Mouse (Mus musculus): ENCODE measurements at regions not wholly inside any gene's neighbourhood (a gene's known extent, or its start where the extent isn't known, plus 50 kb on each side); places are given as distances from the start of the nearest gene placed in this dataset.
A peak's percentile ranks its signal among the peaks of the same experiment; 100 is the strongest.

DNA sequence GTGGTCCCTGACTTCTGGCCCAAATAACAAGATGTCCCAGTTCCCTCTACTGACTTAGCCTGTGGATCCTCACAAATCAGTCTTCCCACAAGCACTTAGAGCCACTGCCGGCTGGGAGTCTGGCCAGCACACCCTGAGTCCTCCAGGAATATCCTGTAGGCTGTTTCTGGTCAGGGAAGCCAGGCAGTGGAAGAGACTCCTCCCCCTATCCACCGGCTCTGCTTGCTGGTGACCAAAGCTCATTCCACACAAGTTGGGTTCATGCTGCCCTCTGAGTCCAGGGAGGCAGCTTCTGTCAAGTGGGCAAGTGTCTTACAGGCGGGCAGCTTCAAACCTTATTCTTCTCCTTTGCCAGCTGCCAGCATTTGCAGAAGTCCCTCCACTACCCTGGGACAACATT is 252.1 kb downstream of the Ptpru start:
- DNase-seq (ENCODE audit: low spot score) = no peak

DNA sequence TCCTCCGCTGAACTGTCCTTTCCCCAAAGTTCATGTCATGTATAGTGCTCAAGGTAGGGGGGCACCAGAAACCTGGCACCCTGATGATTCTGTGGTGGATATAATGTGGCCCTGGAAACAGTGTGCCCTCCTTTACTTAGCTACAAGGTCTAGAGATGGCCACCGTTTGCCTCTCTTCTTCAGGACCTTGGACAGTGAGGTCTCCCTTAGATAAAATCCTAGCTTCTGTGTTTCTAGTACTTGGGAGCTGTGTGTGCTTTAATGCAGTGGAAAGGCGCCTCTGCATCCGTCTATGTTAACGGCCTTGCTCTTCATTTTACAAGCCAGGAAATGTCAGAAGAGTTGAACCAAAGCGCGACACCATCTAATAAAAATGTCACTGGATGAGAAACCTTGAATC is 250.6 kb downstream of the Ptpru start:
- DNase-seq (ENCODE audit: low spot score) = no peak

DNA sequence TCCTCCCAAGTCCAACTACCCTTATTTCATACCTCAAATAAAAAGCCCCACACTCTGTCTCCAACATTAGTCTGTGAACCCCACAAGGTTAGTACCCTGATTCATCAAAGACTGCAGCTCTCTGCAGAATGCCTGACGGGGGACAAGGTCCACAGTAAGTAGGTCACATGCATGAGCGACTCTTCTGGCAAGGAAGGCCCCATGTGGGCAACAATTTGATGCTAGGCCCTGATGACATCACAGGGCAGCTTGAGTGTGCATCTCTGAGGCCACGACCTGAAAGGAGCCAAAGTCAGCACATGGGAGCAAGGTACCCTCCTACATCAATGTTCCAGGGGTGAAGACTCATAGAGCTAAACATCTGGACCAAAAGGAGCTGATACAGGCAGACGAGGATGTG is 248.0 kb downstream of the Ptpru start:
- no peak for DNase-seq (ENCODE audit: low spot score)

DNA sequence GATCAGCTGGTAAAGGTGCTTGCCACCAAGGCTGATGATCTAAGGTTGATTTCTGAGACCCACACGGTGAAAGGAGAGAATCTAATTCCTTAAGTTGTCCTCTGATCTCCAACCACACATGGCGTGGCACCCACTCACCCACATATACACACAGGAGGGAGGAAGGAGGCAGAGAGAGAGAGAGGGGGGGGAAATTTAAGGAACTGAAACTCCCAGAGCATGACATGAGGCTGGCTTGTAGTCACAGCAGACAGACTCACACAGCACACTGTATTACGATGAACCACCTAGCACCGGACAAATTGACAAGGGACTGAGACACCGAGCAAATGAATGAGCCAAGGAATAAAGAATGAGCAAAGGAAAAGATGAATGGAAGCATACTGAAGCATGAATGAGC is 246.6 kb downstream of the Ptpru start:
- no peak for DNase-seq (ENCODE audit: low spot score)

DNA sequence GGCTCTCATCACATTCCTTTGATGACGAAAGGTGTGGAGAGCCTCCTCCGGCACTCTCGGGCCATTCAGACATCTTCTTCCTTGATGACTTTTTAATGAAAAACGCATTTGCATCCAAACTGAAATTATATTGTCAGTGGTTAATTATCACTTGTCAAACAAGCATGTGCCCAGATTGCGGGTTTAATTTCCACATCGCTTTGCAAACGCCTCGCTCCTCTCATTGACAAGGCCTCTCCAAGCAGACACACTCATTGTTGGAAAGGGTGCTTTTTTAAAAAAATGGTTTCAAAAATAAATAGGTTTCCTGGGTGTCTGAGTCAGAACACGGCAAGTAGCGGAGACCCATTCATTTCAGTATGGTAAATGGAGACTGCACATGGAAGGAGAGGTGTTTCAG is 240.1 kb downstream of the Ptpru start:
- no peak for DNase-seq (ENCODE audit: low spot score)

DNA sequence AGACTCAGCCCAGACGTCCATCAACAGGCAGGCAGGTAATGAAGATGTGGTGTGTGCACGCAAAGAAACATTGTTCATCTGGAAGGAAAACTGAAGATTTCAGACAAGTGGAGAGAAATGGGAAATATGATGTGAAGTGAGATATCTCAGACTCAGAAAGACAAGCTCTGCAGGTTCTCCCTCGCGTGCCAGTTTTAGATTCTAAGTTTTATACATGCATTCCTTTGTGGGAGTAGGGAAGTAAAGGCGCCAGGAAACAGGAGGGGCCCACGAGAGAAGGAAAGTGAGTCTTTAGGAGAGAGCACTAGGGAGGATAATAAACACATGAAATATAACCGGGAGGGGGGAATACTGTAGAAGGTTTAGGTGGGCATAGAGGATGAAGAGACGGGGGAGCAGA is 223.7 kb downstream of the Ptpru start:
- no peak for DNase-seq (ENCODE audit: low spot score)

DNA sequence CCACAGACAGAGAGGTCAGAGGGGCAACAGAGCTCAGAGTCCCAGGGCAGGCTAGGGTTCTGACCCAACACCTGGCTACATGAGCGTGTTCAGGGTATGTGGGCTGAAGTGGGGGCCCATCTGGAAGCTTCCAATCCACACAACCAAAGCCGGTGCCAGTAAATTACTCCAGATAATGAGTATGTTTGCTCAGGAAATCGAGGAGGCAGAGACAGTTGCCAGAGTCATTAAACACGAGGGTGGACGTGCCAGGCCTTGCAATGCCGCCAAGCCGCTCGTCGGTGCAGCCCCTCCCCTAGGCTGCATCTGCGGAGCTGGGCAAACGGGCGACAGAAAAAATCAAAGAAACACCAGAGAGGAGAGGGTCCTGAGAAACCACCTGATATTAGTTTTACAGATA is 222.5 kb downstream of the Ptpru start:
- no peak for DNase-seq (ENCODE audit: low spot score)

DNA sequence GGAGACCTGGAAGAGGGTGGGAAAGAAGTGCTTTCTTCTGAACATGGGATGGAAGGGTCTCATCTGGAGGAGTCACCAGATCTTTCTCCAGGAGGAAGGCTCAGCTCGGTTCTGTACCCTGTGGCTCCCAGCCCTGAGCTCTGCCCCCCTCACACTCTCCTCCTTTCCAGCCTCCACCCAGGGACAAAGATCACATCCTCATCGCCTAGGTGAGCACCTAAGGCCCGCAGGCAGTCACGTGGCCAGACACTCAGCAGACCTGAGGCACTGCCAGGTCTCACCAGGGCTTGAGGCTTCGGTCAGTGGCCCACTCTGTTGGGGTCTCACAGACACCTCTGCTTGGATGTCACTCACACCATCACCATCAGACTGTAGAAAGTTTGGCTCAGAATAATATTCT is 200.0 kb downstream of the Ptpru start:
- DNase-seq (ENCODE audit: low spot score) = no peak

DNA sequence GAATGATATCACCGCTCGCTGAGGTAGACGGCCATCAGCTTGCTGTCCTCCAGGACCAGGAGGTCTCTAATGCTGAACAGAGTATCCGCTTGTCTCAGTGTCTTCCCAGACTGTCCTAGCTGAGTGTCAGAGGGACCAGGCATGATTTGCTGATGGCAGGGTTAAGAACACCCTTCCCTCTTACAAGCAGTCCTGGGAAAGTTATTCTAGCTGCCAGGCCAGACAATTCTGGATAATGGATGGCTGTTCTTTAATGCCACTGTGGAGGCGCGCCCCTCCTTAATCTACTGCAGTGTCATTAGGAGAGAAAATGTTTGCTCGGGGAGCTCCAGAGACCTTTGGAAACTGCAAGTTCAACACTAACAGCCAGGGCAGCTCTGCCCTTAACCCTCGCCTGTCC is 182.1 kb downstream of the Ptpru start:
- no peak for DNase-seq (ENCODE audit: low spot score)

DNA sequence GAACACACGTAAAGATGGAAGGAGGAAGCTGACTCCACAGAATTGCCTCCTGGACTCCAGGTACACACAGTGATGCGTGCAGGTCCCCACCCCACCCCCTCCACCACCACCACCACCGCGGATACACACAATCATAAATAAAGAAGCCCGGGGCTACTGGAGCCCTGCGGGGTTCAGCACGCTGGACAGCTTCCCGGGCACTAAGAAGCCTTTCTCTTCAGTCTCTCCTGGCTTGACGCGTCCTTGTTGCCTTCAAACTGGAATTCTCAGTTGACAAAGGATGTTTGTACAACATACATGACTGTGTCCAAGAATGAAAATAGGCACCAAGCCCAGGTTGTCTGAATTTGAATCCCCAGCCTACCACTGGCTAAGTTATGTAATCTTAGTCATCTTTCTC is 180.2 kb downstream of the Ptpru start:
- DNase-seq (ENCODE audit: low spot score) = no peak

DNA sequence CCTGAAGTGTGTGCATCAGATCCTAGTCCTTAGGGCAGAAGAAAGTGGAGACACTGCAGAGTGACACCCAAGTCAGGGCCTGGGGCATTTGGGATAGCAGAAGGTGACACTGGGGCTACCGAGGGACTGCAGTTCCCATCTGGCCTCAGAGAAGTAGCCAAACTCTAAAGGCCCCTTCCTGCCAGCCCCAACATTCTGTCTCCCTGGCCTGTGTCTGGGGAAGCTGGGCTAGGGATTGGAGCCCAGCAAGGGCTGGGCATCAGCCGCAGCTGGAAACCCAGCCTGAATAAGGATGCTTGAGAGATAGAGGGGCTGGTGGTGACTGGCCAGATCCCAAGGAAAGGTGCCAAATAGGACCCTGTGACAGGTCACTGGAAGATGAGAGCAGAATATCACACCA is 177.2 kb downstream of the Ptpru start:
- no peak for DNase-seq (ENCODE audit: low spot score)

DNA sequence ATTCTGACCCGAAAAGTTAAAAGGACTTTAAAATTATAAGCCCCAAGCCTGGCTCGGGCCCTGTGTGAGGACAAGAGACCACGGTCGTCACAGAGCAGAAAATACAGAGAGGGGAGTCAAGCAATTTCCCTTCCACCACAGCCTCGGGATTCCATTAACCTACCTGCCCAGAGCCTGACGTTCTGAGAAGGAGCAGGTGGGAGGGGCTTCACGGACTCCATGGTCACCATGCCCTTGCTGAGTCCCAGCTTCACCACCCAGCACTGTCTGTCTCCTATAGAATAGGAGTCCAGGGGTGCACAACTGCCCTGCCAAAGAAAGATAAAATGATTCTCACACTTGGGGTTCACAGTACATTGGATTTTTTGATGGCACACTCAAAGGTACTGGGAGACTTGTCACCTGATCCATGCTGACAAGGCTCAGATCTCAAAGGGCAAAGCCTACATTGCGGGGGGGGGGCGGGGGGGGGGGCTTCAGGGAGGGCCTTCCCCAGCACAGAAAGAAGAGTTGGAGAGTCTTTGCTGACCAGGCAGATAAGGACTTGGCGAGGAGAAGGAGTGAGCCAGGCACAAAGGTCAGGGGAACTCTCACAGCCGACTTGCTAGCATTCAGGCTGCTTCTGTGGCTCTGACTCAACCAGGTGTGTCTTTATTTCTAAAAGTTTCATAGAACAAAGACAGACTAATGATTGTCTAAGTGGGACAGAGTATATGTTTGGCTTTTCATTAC is 166.1 kb downstream of the Ptpru start:
- no peak for DNase-seq (ENCODE audit: low spot score)

DNA sequence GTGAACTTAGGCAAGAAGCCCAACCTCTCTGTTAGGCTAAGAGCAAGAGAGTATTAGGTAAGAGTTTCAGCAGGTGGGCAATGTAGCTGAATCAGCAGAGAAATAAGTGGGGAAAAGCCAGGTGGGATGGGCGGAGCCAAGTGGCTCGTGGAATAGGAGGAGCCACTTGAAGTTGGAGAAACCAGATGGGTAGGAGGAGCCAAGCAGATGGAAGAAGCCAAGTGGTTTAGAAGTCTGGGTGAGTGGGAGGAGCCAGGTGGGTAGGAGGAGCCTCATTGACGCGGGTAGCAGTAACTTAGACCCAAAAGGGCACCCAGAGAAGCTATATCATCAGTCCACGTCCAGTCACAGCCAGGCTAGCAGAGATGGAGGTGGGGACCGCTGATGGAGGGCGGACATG is 160.1 kb downstream of the Ptpru start:
- no peak for DNase-seq (ENCODE audit: low spot score)

DNA sequence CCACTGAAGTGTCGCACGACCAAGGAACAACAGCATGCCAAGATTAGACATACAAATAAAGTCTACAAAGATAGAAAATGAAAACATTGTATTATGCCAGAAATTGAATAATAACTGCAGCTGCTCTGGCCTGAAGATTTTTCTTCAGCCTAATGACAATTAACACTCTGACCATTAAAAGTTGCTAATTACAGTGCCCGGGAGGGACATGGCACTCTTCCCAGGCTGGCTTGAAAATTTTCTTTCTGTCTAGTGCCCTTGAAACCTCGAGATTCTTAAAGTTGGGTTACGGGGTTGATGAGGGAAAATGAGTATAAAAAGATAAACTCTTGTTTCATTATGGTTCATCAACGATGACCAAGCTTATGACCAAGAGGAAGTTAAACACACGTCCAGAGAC is 154.9 kb downstream of the Ptpru start:
- no peak for DNase-seq (ENCODE audit: low spot score)

DNA sequence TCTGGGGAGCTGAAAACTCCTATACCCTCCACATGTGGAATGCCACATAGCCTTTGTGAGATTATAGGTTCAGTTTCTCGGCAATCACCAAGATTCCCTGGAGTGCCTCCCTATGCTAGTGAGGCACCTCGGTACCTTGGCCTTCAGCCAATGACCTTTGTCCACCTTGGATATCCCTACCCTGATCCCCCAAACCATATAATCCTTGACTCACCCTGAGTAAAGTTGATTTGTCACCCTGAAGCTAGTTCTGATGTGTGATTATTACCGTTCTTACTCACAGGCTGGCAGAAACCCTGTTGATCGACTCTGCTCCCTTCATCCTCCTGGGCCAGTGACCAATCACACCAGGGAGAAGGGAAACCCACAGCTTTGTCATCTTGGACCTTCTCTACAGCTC is 152.5 kb downstream of the Ptpru start:
- DNase-seq (ENCODE audit: low spot score) = no peak

DNA sequence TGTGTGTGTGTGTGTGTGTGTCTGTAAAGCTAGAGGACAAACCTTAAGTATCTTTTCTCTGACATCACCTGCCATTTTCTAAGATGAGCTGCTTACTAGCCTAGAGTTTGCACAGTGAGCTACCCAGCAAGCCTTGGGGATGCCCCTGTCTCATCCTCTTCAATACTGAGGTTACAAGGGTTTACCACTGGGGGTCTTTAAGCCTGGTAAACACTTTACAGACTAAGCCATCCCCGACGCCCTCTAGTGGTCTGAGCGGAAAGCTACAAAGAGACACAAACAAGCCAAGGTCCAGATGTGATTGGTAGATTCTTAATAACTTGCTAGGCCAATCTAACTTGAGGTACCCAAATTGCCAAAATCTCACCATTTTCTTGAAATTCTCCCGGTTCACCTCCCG is 143.9 kb downstream of the Ptpru start:
- no peak for DNase-seq (ENCODE audit: low spot score)

DNA sequence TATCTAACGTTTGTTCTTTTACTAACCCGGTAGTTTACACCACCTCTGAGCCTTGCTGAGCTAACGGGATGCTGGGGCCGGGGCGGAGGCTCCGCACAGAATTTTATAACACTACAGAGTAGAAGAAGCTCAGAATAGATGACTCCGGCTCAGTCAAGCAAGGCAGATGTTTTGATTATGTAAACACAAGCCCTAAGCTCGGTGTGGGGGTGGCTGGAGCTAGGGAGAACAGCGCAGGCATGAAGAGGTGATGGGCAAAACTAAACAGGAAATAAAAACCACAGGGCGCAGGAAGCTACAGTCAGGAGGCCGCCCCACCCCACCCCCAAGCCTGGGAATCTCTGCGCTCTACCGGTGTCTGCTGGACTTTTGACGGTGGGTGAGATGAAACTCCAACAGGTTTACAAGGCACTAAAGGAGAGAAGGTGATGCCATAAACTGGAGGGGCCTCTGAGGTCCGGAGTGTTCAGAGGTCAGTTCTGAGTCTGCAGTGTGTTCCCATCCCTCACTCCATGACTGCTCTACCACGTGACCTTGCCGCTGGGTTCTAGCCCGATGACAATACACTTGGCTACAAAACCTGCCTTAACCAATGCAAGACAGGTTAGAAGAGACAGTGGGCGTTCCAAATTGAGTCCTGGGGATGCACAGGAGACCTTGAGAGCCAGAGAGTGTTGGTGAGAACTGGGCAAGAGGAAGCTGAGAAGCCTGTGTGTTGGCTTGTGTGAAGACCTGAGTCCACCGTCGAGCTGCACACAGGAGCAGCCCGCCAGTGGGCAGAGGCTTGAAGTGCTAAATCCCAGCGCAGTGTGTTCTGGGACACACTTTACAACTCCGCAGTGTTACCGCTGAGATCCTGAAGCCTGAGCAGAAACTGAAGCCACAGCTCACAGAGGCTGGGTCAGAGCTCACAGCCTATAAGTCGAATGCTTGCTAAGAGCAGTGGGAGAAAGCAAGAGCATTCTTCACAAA is 141.9 kb downstream of the Ptpru start:
- DNase-seq (ENCODE audit: low spot score) = peak; percentile 17
